Mouse (Mus musculus) gastrocnemius, adult 2 months (tissue): ENCODE measurements around the gene Asb16. TPM values are rescaled to one million over a fixed set of nuclear protein-coding genes. Genes with fewer than 3 reads are reported as not detected.
A peak's percentile ranks its signal among the peaks of the same experiment; 100 is the strongest.

Source experiments
- DNase-seq: peaks from one replicate; pipeline ENCODE4 v3.0.0; 2022
- H3K27ac ChIP-seq: fragments of 200-600 bp; 2 replicates; pipeline ENCODE4 v1.8.1; 2022; ENCODE audit warnings: mild to moderate bottlenecking
- H3K4me3 ChIP-seq: fragments of 200-600 bp; 2 replicates; pipeline ENCODE4 v1.8.1; 2022; ENCODE audit warnings: mild to moderate bottlenecking, moderate library complexity
- CTCF ChIP-seq: fragments of 200-600 bp; IDR thresholded peaks from 2 replicates; pipeline ENCODE4 v1.8.1; 2022; ENCODE audit warnings: antibody characterized with exemption, mild to moderate bottlenecking, moderate library complexity
- intact Hi-C: fragments of 180-260 bp; cut with DNase I; formaldehyde crosslinking; loops from one replicate; pipeline ENCODE4 v1.15.1; 2025
- long read RNA-seq, 2 experiments: library from polyadenylated mRNA; stranded (forward); transcript quantifications; one replicate each; pipeline ENCODE4 v2.0.0; 2021
- total RNA-seq, 2 experiments: library from RNA; stranded (reverse); gene quantifications; 2 replicates each; pipeline ENCODE4 v1.2.3; 2021

The Asb16 gene
- total RNA-seq: 10 to 100 TPM; 78.2 to 80.4 TPM
- long read RNA-seq, experiment 1, transcript Asb16-201 (5 exons, 2,843 nt): major isoform, 8 of 21 reads
- long read RNA-seq, experiment 1, partial matches to known transcripts: 1 of 21 reads
- long read RNA-seq, experiment 1, other reads (novel, unspliced or antisense): 12 of 21 reads
- long read RNA-seq, experiment 2, transcript Asb16-201 (5 exons, 2,843 nt): major isoform, 17 of 34 reads
- long read RNA-seq, experiment 2, partial matches to known transcripts: 1 of 34 reads
- long read RNA-seq, experiment 2, other reads (novel, unspliced or antisense): 16 of 34 reads

GRCm38 (mm10) chr11:102268520-102269244 lies at the start of gene Asb16:
Gene Asb16, plus strand, starts transcription at chr11:102268743.
- intact Hi-C loops: loop anchor here (5.0 kb wide), 1 partner anchor 126 kb away; no protein-coding TSS in a partner anchor
- DNase-seq: peak; percentile 64
- peak within 1 kb of the TSS; percentile 98 for H3K27ac ChIP-seq
- peak within 1 kb of the TSS; percentile 76 for H3K4me3 ChIP-seq
- no peak for TF ChIP-seq CTCF

GRCm38 (mm10) chr11:102218783-102219182 lies 49.8 kb upstream of the Asb16 start:
- H3K4me3 ChIP-seq: peak overlapping the region; percentile 80
- TF ChIP-seq CTCF: no peak
- peak overlapping the region; percentile 98 for H3K27ac ChIP-seq
- peak; percentile 99 for DNase-seq
- intact Hi-C loops: no loop called here

GRCm38 (mm10) chr11:102219247-102219993 lies 49.1 kb upstream of the Asb16 start:
- TF ChIP-seq CTCF: no peak
- Histone ChIP-seq H3K27ac (peak overlapping the region; percentile 98), H3K4me3 (peak overlapping the region; percentile 80)
- intact Hi-C loops: no loop called here
- peak; percentile 60 for DNase-seq

- intact Hi-C loops: no loop called here
- peak; percentile 96 for DNase-seq
- Histone ChIP-seq H3K4me3 (peak overlapping the region; percentile 80), H3K27ac (peak overlapping the region; percentile 98)
- no peak for TF ChIP-seq CTCF
Measured at GRCm38 (mm10) chr11:102219994-102220346, 48.6 kb upstream of the Asb16 start.

GRCm38 (mm10) chr11:102220451-102220850 lies 48.1 kb upstream of the Asb16 start:
- peak; percentile 55 for DNase-seq
- intact Hi-C loops: no loop called here

GRCm38 (mm10) chr11:102221243-102221953 lies 47.1 kb upstream of the Asb16 start:
- intact Hi-C loops: no loop called here
- DNase-seq: no peak
- peak overlapping the region; percentile 98 for H3K27ac ChIP-seq
- peak overlapping the region; percentile 29; the same call in 1 of the 2 replicates for H3K4me3 ChIP-seq
- TF ChIP-seq CTCF: no peak

More at GRCm38 (mm10) chr11:102220451-102220850, 48.1 kb upstream of the Asb16 start:
- TF ChIP-seq CTCF: no peak
- Histone ChIP-seq H3K27ac (peak overlapping the region; percentile 98), H3K4me3 (peak overlapping the region; percentile 21)

GRCm38 (mm10) chr11:102221954-102222351 lies 46.6 kb upstream of the Asb16 start:
- intact Hi-C loops: no loop called here
- Histone ChIP-seq H3K27ac (peak overlapping the region; percentile 98), H3K4me3 (peak overlapping the region; percentile 29; the same call in 1 of the 2 replicates)
- DNase-seq: peak; percentile 61
- TF ChIP-seq CTCF: no peak

GRCm38 (mm10) chr11:102223166-102223565 lies 45.4 kb upstream of the Asb16 start:
- Histone ChIP-seq H3K4me3 (0 out of 2 replicates have a peak overlapping the region, but pooled peaks have one; percentile 9), H3K27ac (peak overlapping the region; percentile 98)
- DNase-seq: peak; percentile 36
- intact Hi-C loops: no loop called here
- peak; percentile 52 for TF ChIP-seq CTCF

- intact Hi-C loops: no loop called here
- Histone ChIP-seq H3K4me3 (peak overlapping the region; percentile 62), H3K27ac (peak overlapping the region; percentile 76)
- TF ChIP-seq CTCF: no peak
- DNase-seq: peak; percentile 65
Measured at GRCm38 (mm10) chr11:102224686-102225085, 43.9 kb upstream of the Asb16 start.

- H3K27ac ChIP-seq: peak overlapping the region; percentile 76
- no peak for DNase-seq
- intact Hi-C loops: no loop called here
- peak overlapping the region; percentile 62 for H3K4me3 ChIP-seq
- TF ChIP-seq CTCF: no peak
Measured at GRCm38 (mm10) chr11:102225221-102225620, 43.3 kb upstream of the Asb16 start.

- intact Hi-C loops: no loop called here
Measured at GRCm38 (mm10) chr11:102226067-102226978, 42.2 kb upstream of the Asb16 start.

More at GRCm38 (mm10) chr11:102226067-102226978, 42.2 kb upstream of the Asb16 start:
- no peak for DNase-seq
- H3K4me3 ChIP-seq: peak overlapping the region; percentile 95; the same call in 1 of the 2 replicates
- no peak for TF ChIP-seq CTCF
- H3K27ac ChIP-seq: peak overlapping the region; percentile 76
